Mouse (Mus musculus) liver, postnatal 0 days (tissue): ENCODE results near the gene Dnajc21. TPM values are rescaled to one million over a fixed set of nuclear protein-coding genes. Genes with fewer than 3 reads are reported as not detected.
A peak's percentile ranks its signal among the peaks of the same experiment; 100 is the strongest.

Experiments used
- ATAC-seq: fragments of 200-750 bp; cut with Nextera tagmentation; 2 replicates; pipeline ENCODE4 v1.8.0; 2017; ENCODE audit warnings: mild to moderate bottlenecking, moderate library complexity
- DNase-seq: peaks from one replicate; pipeline ENCODE4 v3.0.0-alpha.2; 2016
- H3K27ac ChIP-seq: fragments of 300-500 bp; sonication (generic); 2 replicates; pipeline ENCODE4 v1.5.1; 2014; ENCODE audit warnings: antibody characterized with exemption, moderate library complexity, mild to moderate bottlenecking, low read depth
- H3K27me3 ChIP-seq: fragments of 300-500 bp; sonication (generic); 2 replicates; pipeline ENCODE4 v1.6.1; 2014; ENCODE audit warnings: low read length, control low read depth, mixed read lengths; ENCODE audit not compliant: insufficient read depth
- H3K36me3 ChIP-seq: fragments of 300-500 bp; sonication (generic); replicated peaks from 2 replicates; pipeline ENCODE4 v1.6.1; 2014; ENCODE audit warnings: mild to moderate bottlenecking, control low read depth, low read length, moderate library complexity, mixed read lengths; ENCODE audit not compliant: insufficient read depth
- H3K4me1 ChIP-seq: fragments of 300-500 bp; sonication (generic); 2 replicates; pipeline ENCODE4 v1.6.1; 2014; ENCODE audit warnings: antibody characterized with exemption, mild to moderate bottlenecking, control low read depth; ENCODE audit not compliant: insufficient read depth
- H3K4me2 ChIP-seq: fragments of 300-500 bp; sonication (generic); 2 replicates; pipeline ENCODE4 v1.6.1; 2014; ENCODE audit warnings: low read depth, mild to moderate bottlenecking, low read length, moderate library complexity, mixed read lengths
- H3K4me3 ChIP-seq: fragments of 300-500 bp; sonication (generic); 2 replicates; pipeline ENCODE4 v1.5.1; 2014; ENCODE audit warnings: low read depth, low read length
- H3K9ac ChIP-seq: fragments of 300-500 bp; sonication (generic); replicated peaks from 2 replicates; pipeline ENCODE4 v1.6.1; 2014; ENCODE audit warnings: mild to moderate bottlenecking, moderate library complexity
- H3K9me3 ChIP-seq: fragments of 300-500 bp; sonication (generic); 2 replicates; pipeline ENCODE4 v1.6.1; 2016; ENCODE audit warnings: mild to moderate bottlenecking, control low read depth, low read length, mixed read lengths
- CTCF ChIP-seq: sonication (generic); IDR thresholded peaks from 2 replicates; pipeline ENCODE4 v1.5.1; 2016; ENCODE audit warnings: antibody characterized with exemption, low read depth
- EP300 ChIP-seq: IDR thresholded peaks from 2 replicates; pipeline ENCODE4 v1.6.1; 2016; ENCODE audit warnings: antibody characterized with exemption, low read depth, mild to moderate bottlenecking
- WGBS: fragments of 180-500 bp; shearing (Covaris S2); extraction: QIAGEN DNeasy Blood & Tissue Kit; methylation state at CpG from one replicate; pipeline ENCODE4 v1.1.7; 2014; ENCODE audit not compliant: insufficient replicate concordance; 5-methylcytosine and 5-hydroxymethylcytosine counted together
- polyA plus RNA-seq: library from polyadenylated mRNA; unstranded; fragments of >200 nt; fragmentation: Nextera tagmentation; extraction: Ambion mirVana; gene quantifications from 2 replicates; pipeline ENCODE4 v1.2.1, GENCODE M21; 2015

Gene Dnajc21
- polyA plus RNA-seq, 1 experiment from 2014 or later: 8.0 TPM

GRCm38 (mm10) chr15:10441493-10441892 is 28.8 kb downstream of the Dnajc21 start:
- Histone ChIP-seq H3K9me3 (no peaks in the 10 kb centered on the region), H3K27ac (no peak overlapping the region), H3K27me3 (no peaks in the 10 kb centered on the region), H3K4me1 (no peaks in the 10 kb centered on the region), H3K4me2 (no peak overlapping the region), H3K36me3 (peaks cover 16% of the 10 kb centered on the region; the same call in 1 of the 2 replicates), H3K4me3 (no peak overlapping the region), H3K9ac (no peak overlapping the region)
- TF ChIP-seq CTCF (no peak), EP300 (no peak)
- 82% methylated on average over 9 of the region's 9 CpGs for WGBS
- no peak for ATAC-seq
- DNase-seq: no peak

GRCm38 (mm10) chr15:10439963-10440362 is 30.4 kb downstream of the Dnajc21 start:
- no peaks in the 10 kb centered on the region for H3K4me1 ChIP-seq
- no peak overlapping the region for H3K4me2 ChIP-seq
- H3K4me3 ChIP-seq: no peak overlapping the region
- no peak overlapping the region for H3K9ac ChIP-seq
- no peak overlapping the region for H3K27ac ChIP-seq
- no peaks in the 10 kb centered on the region for H3K9me3 ChIP-seq
- no peak for DNase-seq
- 79% methylated on average over 6 of the region's 6 CpGs for WGBS
- no peaks in the 10 kb centered on the region for H3K27me3 ChIP-seq
- TF ChIP-seq EP300: no peak
- peak; percentile 34 for TF ChIP-seq CTCF
- 0 out of 2 replicates have a peak, but pooled peaks cover 9% of the 10 kb centered on the region for H3K36me3 ChIP-seq
- ATAC-seq: no peak

- 46% methylated on average over 1 of the region's 1 CpGs for WGBS
- H3K27ac ChIP-seq: no peak overlapping the region
- DNase-seq (no peak), ATAC-seq (no peak)
- H3K4me2 ChIP-seq: no peak overlapping the region
- no peak overlapping the region for H3K4me3 ChIP-seq
- H3K27me3 ChIP-seq: no peaks in the 10 kb centered on the region
- H3K9ac ChIP-seq: no peak overlapping the region
- no peaks in the 10 kb centered on the region for H3K4me1 ChIP-seq
- no peak for TF ChIP-seq CTCF
- TF ChIP-seq EP300: no peak
- H3K9me3 ChIP-seq: no peaks in the 10 kb centered on the region
- H3K36me3 ChIP-seq: 0 out of 2 replicates have a peak, but pooled peaks cover 2% of the 10 kb centered on the region
These were observed 33.4 kb downstream of the Dnajc21 start for GRCm38 (mm10) chr15:10436893-10437292.

GRCm38 (mm10) chr15:10426545-10427266 is 43.6 kb downstream of the Dnajc21 start:
- no peak for TF ChIP-seq EP300
- TF ChIP-seq CTCF: no peak
- Histone ChIP-seq H3K9me3 (no peaks in the 10 kb centered on the region), H3K36me3 (no peaks in the 10 kb centered on the region), H3K27me3 (no peaks in the 10 kb centered on the region), H3K4me3 (no peak overlapping the region), H3K27ac (no peak overlapping the region), H3K9ac (no peak overlapping the region), H3K4me2 (no peak overlapping the region), H3K4me1 (no peaks in the 10 kb centered on the region)
- ATAC-seq (no peak), DNase-seq (no peak)
- 81% methylated on average over 13 of the region's 13 CpGs for WGBS

- Histone ChIP-seq H3K27me3 (no peaks in the 10 kb centered on the region), H3K36me3 (no peaks in the 10 kb centered on the region), H3K9me3 (no peaks in the 10 kb centered on the region), H3K4me1 (no peaks in the 10 kb centered on the region), H3K27ac (no peak overlapping the region), H3K9ac (no peak overlapping the region), H3K4me2 (no peak overlapping the region), H3K4me3 (no peak overlapping the region)
- TF ChIP-seq EP300: no peak
- no peak for TF ChIP-seq CTCF
- DNase-seq (no peak), ATAC-seq (no peak)
- 84% methylated on average over 6 of the region's 6 CpGs for WGBS
These were observed 44.2 kb downstream of the Dnajc21 start for GRCm38 (mm10) chr15:10426124-10426523.

- no peak for ATAC-seq
- no peak overlapping the region for H3K9ac ChIP-seq
- no peak overlapping the region for H3K27ac ChIP-seq
- DNase-seq: no peak
- no peaks in the 10 kb centered on the region for H3K36me3 ChIP-seq
- H3K4me1 ChIP-seq: no peaks in the 10 kb centered on the region
- no peak overlapping the region for H3K4me2 ChIP-seq
- H3K27me3 ChIP-seq: no peaks in the 10 kb centered on the region
- H3K4me3 ChIP-seq: no peak overlapping the region
- H3K9me3 ChIP-seq: no peaks in the 10 kb centered on the region
- TF ChIP-seq EP300 (no peak), CTCF (no peak)
- 76% methylated on average over 1 of the region's 1 CpGs for WGBS
These were observed 48.6 kb downstream of the Dnajc21 start for GRCm38 (mm10) chr15:10421785-10422144.
